Mouse (Mus musculus) kidney, postnatal 4 days (tissue): ENCODE measurements around the gene Slc25a1.

Experiments
- DNase-seq, 2 experiments: peaks; one replicate each; pipeline ENCODE4 v3.0.0; 2021; ENCODE audit warnings: mixed read lengths in 2 of 2

Slc25a1 gene

DNA sequence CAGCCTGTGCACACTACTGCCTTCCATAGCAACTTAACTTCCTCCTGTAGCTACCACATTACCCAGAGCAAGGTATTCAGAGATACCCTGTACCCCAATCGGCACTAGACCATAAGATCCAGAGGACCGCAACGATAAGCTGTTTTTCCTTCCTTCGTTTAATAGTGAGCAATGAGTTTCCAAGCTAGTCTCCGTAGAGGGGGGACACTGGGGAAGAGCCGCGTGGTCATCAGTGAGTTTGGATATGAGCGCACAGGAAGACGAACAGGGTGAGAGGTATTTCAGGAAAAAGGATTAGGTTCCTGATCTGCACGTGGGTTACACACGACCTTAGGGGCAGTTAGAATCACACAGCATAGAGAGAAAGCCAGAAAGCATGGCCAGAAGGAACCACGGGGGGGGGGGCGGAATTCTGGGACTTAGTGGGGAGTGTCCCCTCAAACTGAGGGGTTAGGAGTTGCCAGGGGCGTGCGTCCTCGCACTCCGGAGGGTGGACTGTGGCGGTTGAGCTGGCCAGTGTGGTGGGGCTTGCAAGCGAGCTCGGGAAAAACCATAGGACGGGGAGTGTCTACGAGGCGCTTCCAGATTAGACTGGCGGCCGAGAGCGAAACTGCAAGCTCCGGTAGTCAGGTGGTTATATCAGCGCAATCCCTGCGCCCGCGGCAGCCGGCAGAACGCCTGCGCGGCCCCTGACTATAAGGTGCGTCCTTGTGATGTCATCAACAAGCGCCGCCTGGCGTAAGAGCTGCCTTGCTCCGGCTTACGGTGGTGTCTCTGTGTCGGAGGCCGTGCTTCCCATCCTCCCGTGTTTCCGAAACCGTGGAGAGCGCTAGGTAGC lies 6.5 kb downstream of the Slc25a1 start:
- peak; percentile 98 to 99 for DNase-seq

DNA sequence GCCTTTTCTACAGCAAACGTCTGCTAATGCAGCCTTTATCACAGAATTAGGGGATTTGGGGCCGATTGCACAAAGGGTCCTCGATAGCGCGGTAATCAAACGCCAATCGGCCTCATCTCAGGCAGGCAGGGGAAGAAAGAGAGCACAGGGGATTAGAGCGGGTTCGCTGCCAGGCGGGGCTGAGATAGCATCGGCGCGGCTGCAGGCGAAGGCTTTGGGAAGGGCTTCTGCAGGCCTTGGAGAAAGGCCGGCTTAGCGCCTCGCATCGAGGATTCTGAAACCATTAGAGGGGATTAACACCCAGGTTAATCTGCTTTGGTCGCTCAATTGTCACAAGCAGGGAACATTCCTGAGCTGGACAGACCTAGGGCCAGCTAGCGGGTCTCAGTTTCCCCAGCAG lies 7.4 kb downstream of the Slc25a1 start:
- DNase-seq = peak in 1 of 2 experiments; percentile 21

- DNase-seq = peak; percentile 34 to 49
These were observed 13.4 kb downstream of the Slc25a1 start, which contains the start of gene Gsc2 for GRCm38 (mm10) chr16:17914307-17915249. Gene Gsc2 (minus strand): TSS chr16:17915059.

GRCm38 (mm10) chr16:17911052-17911595 lies 16.9 kb downstream of the Slc25a1 start, which contains the start of gene Ess2:
Gene Ess2 (minus strand): TSS chr16:17911348.
- peak; percentile 87 to 93 for DNase-seq

DNA sequence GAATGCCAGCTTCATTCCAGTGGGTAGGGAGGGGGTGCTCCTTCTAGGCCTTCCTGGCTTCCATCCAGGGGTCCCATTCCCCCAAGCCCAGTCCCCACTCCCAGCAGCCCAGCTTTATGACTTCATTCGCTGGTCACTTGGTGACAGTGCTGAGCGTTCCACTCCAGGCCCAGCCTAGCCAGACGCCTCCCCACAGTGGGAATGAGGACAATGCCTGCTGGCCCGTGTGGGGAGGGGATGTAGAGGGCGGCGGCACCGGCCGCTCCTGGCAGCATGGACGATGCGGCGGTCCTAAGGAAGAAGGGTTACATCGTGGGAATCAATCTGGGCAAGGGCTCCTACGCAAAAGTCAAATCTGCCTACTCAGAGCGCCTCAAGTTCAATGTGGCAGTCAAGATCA lies 29.6 kb downstream of the Slc25a1 start, which contains the start of the genes Dgcr2 and Tssk2:
TSS of gene Dgcr2 (minus strand) at position 101 of the 400 bp plus-strand sequence.
TSS of gene Tssk2 (plus strand) at position 176 of the 400 bp plus-strand sequence.
- no peak for DNase-seq

GRCm38 (mm10) chr16:17896091-17896490 lies 31.9 kb downstream of the Slc25a1 start:
- no peak for DNase-seq

DNA sequence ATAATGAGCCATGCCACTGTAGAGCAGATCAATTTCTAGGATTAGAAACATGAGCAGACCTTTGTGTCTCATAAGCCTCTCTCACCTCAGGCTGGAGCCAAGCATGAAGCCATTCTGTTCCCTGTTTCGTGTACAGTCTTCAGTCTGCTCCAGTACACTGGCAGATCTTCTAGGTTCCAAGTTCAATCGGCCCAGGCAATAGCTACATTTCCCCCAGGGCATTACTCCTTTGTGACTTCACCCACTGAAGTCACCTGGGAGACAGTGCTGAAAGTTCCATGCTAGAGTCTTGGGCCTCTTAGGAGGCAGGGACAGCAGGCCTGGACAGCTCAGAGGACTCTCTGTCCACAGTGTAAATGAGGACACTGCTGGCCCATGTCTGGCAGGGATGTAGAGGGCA lies 34.1 kb downstream of the Slc25a1 start, which contains the start of gene Tssk1:
TSS of gene Tssk1 (plus strand) at position 301 of the 400 bp plus-strand sequence.
- DNase-seq = no peak

GRCm38 (mm10) chr16:17892606-17893005 lies 35.4 kb downstream of the Slc25a1 start:
- peak; percentile 24 to 41 for DNase-seq

- peak; percentile 100 for DNase-seq
These were observed 36.5 kb downstream of the Slc25a1 start, which contains the start of gene Gm20518 for GRCm38 (mm10) chr16:17891567-17891959. Gene Gm20518 (minus strand): TSS chr16:17891671.

GRCm38 (mm10) chr16:17890917-17891566 lies 37.0 kb downstream of the Slc25a1 start:
- DNase-seq = peak; percentile 83 to 90

- no peak for DNase-seq
These were observed 37.7 kb downstream of the Slc25a1 start for GRCm38 (mm10) chr16:17890342-17890727.

DNA sequence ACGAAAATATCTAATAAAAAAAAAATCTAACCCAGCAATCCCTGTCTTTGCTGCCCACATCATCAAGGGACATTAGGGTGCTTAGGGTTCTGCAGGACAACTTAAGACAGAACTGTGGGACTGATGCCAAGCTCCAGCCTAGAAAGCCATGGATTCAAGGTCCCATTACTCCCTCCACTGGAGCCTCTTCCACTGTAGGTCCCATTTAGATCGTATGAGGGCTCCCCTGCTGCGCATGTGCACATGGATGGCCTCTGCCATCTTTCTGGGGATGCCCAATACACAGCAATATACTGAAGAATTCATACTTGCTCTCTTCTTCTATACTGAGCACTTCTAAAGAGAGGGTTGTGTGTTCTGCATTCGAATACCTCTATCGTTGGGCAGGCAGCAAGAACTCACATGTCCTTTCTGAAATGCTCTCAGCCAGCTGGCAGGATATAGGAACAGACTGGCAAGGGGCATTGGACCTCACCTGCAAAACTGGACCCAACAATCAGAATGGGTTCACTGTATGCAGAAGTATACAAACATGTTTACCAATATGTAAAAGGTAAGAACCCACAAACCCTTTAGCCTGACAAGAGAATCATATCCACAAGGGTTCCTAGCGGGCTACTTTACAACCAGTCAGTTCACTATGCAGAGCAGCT lies 38.2 kb downstream of the Slc25a1 start:
- no peak for DNase-seq

DNA sequence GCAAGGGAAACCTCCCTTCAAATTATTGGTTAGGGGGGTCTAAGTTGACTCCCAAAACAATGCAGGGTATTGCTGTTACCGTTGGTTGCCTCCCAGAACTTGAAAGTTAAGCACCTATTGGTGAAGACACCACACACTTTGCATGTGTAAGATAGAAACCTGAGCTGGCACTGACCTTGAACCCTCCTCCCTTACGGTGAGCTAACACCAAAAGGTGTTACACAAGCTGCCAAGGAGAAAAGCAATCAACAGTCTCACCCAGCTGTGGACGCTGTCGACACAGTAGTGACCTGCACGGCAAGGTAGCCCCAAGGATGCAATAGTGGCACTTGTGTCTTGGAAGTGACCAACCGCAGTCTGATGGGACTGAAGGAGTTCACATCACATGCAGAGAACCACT lies 43.9 kb downstream of the Slc25a1 start:
- DNase-seq = no peak

GRCm38 (mm10) chr16:17882196-17882595 lies 45.8 kb downstream of the Slc25a1 start:
- DNase-seq = no peak

DNA sequence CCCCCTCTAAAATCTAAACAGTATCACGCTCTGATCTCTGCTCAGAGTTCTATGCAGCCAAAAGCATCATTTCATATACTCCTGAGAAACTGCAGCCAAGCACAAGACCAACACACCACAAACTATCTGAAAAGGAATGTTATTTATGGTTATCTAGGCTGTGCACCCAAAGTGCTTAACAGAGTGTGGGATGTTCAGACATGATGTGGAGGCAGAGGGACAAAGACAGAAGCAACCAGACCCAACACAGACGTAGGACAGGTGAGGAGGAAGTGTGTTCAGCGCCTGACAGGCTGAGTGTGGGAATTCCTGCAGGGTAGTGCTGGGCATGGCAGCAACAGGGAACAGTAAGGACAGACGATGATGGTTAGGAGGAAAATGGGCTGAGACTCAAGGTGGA lies 48.4 kb downstream of the Slc25a1 start:
- DNase-seq = no peak

GRCm38 (mm10) chr16:17876096-17876495 lies 51.9 kb downstream of the Slc25a1 start:
- no peak for DNase-seq
